Mouse (Mus musculus) heart, embryonic 16.5 days (tissue): ENCODE measurements around the gene Zfp385b. TPM values are rescaled to one million over a fixed set of nuclear protein-coding genes. Genes with fewer than 3 reads are reported as not detected.

ENCODE experiments used
- ATAC-seq: fragments of 200-750 bp; cut with Nextera tagmentation; replicated peaks from 2 replicates; pipeline ENCODE4 v1.8.0; 2017; ENCODE audit warnings: moderate number of reproducible peaks; ENCODE audit not compliant: insufficient read depth, low FRiP score; ENCODE audit errors: extremely low read depth
- H3K27ac ChIP-seq: fragments of 300-500 bp; sonication (generic); 2 replicates; pipeline ENCODE4 v1.5.1; 2014; ENCODE audit warnings: mild to moderate bottlenecking, low read length, control low read depth, moderate library complexity
- H3K27me3 ChIP-seq: fragments of 300-500 bp; sonication (generic); 2 replicates; pipeline ENCODE4 v1.6.1; 2014; ENCODE audit warnings: low read length, mixed read lengths; ENCODE audit not compliant: control insufficient read depth, insufficient read depth
- H3K36me3 ChIP-seq: fragments of 300-500 bp; sonication (generic); 2 replicates; pipeline ENCODE4 v1.6.1; 2014; ENCODE audit not compliant: control insufficient read depth, insufficient read depth
- H3K4me1 ChIP-seq: fragments of 300-500 bp; sonication (generic); 2 replicates; pipeline ENCODE4 v1.6.1; 2014; ENCODE audit warnings: low read length, mixed read lengths; ENCODE audit not compliant: control insufficient read depth, insufficient read depth
- H3K4me2 ChIP-seq: fragments of 300-500 bp; sonication (generic); 2 replicates; pipeline ENCODE4 v1.6.1; 2014; ENCODE audit warnings: low read depth, mild to moderate bottlenecking, control low read depth, low read length
- H3K4me3 ChIP-seq: fragments of 300-500 bp; sonication (generic); 2 replicates; pipeline ENCODE4 v1.5.1; 2014; ENCODE audit warnings: mild to moderate bottlenecking, control low read depth, low read length
- H3K9ac ChIP-seq: fragments of 300-500 bp; sonication (generic); 2 replicates; pipeline ENCODE4 v1.6.1; 2014; ENCODE audit warnings: low read length, control low read depth
- H3K9me3 ChIP-seq: fragments of 300-500 bp; sonication (generic); replicated peaks from 2 replicates; pipeline ENCODE4 v1.6.1; 2016; ENCODE audit warnings: low read length; ENCODE audit not compliant: control insufficient read depth
- WGBS: fragments of 180-500 bp; shearing (Covaris S2); extraction: QIAGEN DNeasy Blood & Tissue Kit; methylation state at CpG from one replicate; pipeline ENCODE4 v1.1.7; 2014; 5-methylcytosine and 5-hydroxymethylcytosine counted together
- polyA plus RNA-seq: library from polyadenylated mRNA; unstranded; fragments of >200 nt; fragmentation: Nextera tagmentation; extraction: Ambion mirVana; gene quantifications from 2 replicates; pipeline ENCODE4 v1.2.1, GENCODE M21; 2015

Gene Zfp385b
- polyA plus RNA-seq, 1 experiment from 2014 or later: 3.8 TPM

GRCm38 (mm10) chr2:77516606-77517005, 302.8 kb downstream of the Zfp385b start:
- no peaks in the 10 kb centered on the region for H3K9me3 ChIP-seq
- H3K27me3 ChIP-seq: no peaks in the 10 kb centered on the region
- peaks cover 2% of the 10 kb centered on the region; the same call in 1 of the 2 replicates for H3K4me1 ChIP-seq
- H3K36me3 ChIP-seq: no peaks in the 10 kb centered on the region
- ATAC-seq: no peak
- no peak overlapping the region for H3K9ac ChIP-seq
- 68% methylated on average over 5 of the region's 5 CpGs for WGBS
- H3K4me3 ChIP-seq: no peak overlapping the region
- H3K27ac ChIP-seq: no peak overlapping the region
- no peak overlapping the region for H3K4me2 ChIP-seq

- Histone ChIP-seq H3K4me1 (peaks cover 2% of the 10 kb centered on the region; the same call in 1 of the 2 replicates), H3K27ac (no peak overlapping the region), H3K27me3 (no peaks in the 10 kb centered on the region), H3K9ac (no peak overlapping the region), H3K4me3 (no peak overlapping the region), H3K36me3 (no peaks in the 10 kb centered on the region), H3K4me2 (no peak overlapping the region), H3K9me3 (no peaks in the 10 kb centered on the region)
- ATAC-seq: no peak
- WGBS: 50% methylated on average over 6 of the region's 6 CpGs
These were observed 303.8 kb downstream of the Zfp385b start for GRCm38 (mm10) chr2:77515654-77516053.

DNA sequence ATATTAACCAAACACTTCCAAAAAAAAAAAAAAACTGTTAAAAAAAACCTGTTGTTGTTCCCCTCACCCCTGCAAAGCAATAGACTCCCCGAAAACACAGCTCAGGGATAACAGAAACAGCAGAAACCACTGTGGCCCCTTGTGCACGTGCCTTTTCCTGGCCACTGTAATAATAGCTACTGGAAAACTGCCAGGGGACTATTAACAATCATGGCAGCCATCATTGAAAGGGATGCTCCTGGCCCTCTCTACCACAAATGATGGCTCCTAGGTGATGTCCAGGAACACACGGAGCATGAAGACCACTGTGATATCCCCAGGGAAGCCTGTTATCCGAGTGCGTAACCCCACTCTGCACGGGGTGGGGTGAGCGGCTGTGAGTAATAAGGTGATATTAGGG, 304.4 kb downstream of the Zfp385b start:
- H3K36me3 ChIP-seq: no peaks in the 10 kb centered on the region
- H3K4me1 ChIP-seq: peaks cover 2% of the 10 kb centered on the region; the same call in 1 of the 2 replicates
- no peak for ATAC-seq
- WGBS: 64% methylated on average over 7 of the region's 7 CpGs
- no peaks in the 10 kb centered on the region for H3K27me3 ChIP-seq
- H3K4me2 ChIP-seq: no peak overlapping the region
- H3K4me3 ChIP-seq: no peak overlapping the region
- H3K9ac ChIP-seq: no peak overlapping the region
- no peaks in the 10 kb centered on the region for H3K9me3 ChIP-seq
- no peak overlapping the region for H3K27ac ChIP-seq

DNA sequence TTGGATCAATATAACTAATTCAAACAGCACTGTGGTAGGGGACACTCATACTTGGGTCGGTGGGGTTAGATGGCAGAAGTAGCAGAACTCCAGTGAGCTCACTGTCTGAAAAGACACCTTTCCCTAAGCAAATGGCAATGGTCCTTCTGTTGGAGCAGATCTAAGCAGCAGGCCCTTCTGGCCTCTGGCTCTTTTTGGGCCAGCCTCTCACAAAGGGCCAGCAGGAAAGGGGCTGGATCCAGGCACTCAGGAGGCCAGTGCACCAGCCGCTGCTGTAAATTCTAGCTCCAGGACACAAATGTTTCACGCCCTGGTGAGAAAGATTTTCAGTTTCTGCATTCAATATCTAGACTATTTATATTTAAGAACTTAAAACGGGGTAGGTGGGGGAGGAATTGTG, 305.0 kb downstream of the Zfp385b start:
- ATAC-seq: no peak
- H3K4me3 ChIP-seq: no peak overlapping the region
- no peaks in the 10 kb centered on the region for H3K36me3 ChIP-seq
- H3K9ac ChIP-seq: no peak overlapping the region
- no peaks in the 10 kb centered on the region for H3K27me3 ChIP-seq
- WGBS: 69% methylated on average over 4 of the region's 4 CpGs
- no peak overlapping the region for H3K27ac ChIP-seq
- peaks cover 2% of the 10 kb centered on the region; the same call in 1 of the 2 replicates for H3K4me1 ChIP-seq
- H3K4me2 ChIP-seq: no peak overlapping the region
- no peaks in the 10 kb centered on the region for H3K9me3 ChIP-seq

DNA sequence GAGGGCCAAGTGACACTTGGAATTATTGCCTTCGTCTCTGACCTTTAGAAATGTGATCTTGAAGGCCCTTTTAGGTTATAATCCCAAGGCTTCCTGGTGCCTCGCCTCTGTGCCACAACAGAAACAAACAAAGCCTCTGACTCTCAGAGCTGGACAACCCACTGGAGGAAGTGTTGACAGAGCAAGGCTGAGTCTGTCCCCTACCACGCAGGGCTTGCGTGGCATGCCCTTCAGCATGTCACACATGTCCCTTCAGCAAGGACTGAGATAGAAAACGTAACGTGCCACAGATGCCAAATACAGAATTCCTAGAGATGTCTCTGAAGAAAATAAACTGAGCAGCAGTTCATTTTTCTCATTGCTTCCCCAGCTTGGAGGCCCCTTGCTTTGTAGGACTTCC, 310.7 kb downstream of the Zfp385b start:
- H3K27ac ChIP-seq: no peak overlapping the region
- no peaks in the 10 kb centered on the region for H3K36me3 ChIP-seq
- no peak overlapping the region for H3K4me2 ChIP-seq
- 50% methylated on average over 6 of the region's 6 CpGs for WGBS
- no peaks in the 10 kb centered on the region for H3K27me3 ChIP-seq
- no peak for ATAC-seq
- no peaks in the 10 kb centered on the region for H3K9me3 ChIP-seq
- H3K4me1 ChIP-seq: peaks cover 9% of the 10 kb centered on the region
- H3K9ac ChIP-seq: no peak overlapping the region
- H3K4me3 ChIP-seq: no peak overlapping the region

- no peak overlapping the region for H3K9ac ChIP-seq
- no peak overlapping the region for H3K27ac ChIP-seq
- no peaks in the 10 kb centered on the region for H3K27me3 ChIP-seq
- peaks cover 9% of the 10 kb centered on the region for H3K4me1 ChIP-seq
- no peaks in the 10 kb centered on the region for H3K36me3 ChIP-seq
- peak overlapping the region; percentile 56 for H3K4me2 ChIP-seq
- H3K9me3 ChIP-seq: no peaks in the 10 kb centered on the region
- ATAC-seq: no peak
- peak overlapping the region; percentile 39 for H3K4me3 ChIP-seq
- 13% methylated on average over 7 of the region's 7 CpGs for WGBS
These were observed 313.1 kb downstream of the Zfp385b start for GRCm38 (mm10) chr2:77506308-77506707.

DNA sequence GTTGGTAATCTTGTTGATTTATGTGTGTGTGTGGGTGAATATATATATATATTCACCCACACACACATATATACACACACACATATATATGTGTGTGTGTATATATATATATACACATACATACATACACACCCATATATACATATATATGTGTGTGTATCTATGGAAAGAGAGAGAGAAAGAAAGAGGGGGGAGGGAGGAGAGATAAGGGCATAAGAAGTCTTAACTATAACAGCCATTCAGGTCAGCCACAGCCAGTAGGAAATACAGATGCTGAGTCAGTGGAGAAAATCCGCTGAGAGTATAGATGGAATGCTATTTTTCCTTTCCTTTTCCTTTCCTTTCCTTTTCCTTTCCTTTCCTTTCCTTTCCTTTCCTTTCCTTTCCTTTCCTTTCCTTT, 313.8 kb downstream of the Zfp385b start:
- H3K9ac ChIP-seq: no peak overlapping the region
- ATAC-seq: no peak
- no peak overlapping the region for H3K4me3 ChIP-seq
- no peaks in the 10 kb centered on the region for H3K9me3 ChIP-seq
- H3K4me1 ChIP-seq: peaks cover 9% of the 10 kb centered on the region
- H3K27ac ChIP-seq: no peak overlapping the region
- 81% methylated on average over 1 of the region's 1 CpGs for WGBS
- no peaks in the 10 kb centered on the region for H3K27me3 ChIP-seq
- H3K36me3 ChIP-seq: no peaks in the 10 kb centered on the region
- H3K4me2 ChIP-seq: no peak overlapping the region

GRCm38 (mm10) chr2:77503674-77504351, 315.6 kb downstream of the Zfp385b start:
- Histone ChIP-seq H3K9me3 (no peaks in the 10 kb centered on the region), H3K27me3 (no peaks in the 10 kb centered on the region), H3K4me2 (no peak overlapping the region), H3K4me3 (no peak overlapping the region), H3K36me3 (no peaks in the 10 kb centered on the region), H3K9ac (no peak overlapping the region), H3K27ac (no peak overlapping the region), H3K4me1 (peaks cover 9% of the 10 kb centered on the region)
- WGBS: 88% methylated on average over 6 of the region's 6 CpGs
- no peak for ATAC-seq

GRCm38 (mm10) chr2:77503217-77503616, 316.2 kb downstream of the Zfp385b start:
- no peak overlapping the region for H3K4me3 ChIP-seq
- H3K4me1 ChIP-seq: peaks cover 6% of the 10 kb centered on the region
- H3K9ac ChIP-seq: no peak overlapping the region
- no peaks in the 10 kb centered on the region for H3K36me3 ChIP-seq
- no peaks in the 10 kb centered on the region for H3K27me3 ChIP-seq
- no peak for ATAC-seq
- H3K9me3 ChIP-seq: no peaks in the 10 kb centered on the region
- H3K4me2 ChIP-seq: no peak overlapping the region
- H3K27ac ChIP-seq: no peak overlapping the region
- 84% methylated on average over 8 of the region's 8 CpGs for WGBS
